Mouse (Mus musculus) heart, adult 2 months (tissue): ENCODE data around the gene Srrd. TPM values are rescaled to one million over a fixed set of nuclear protein-coding genes. Genes with fewer than 3 reads are reported as not detected.

Experiments used
- DNase-seq, 2 experiments: peaks; one replicate each; pipeline ENCODE4 v3.0.0; 2021
- H3K27ac ChIP-seq: fragments of 200-600 bp; 2 replicates; pipeline ENCODE4 v1.8.1; 2022
- H3K27me3 ChIP-seq: fragments of 200-500 bp; 2 replicates; pipeline ENCODE4 v1.6.1; 2012; ENCODE audit warnings: mild to moderate bottlenecking, low read length, inconsistent platforms, mixed read lengths; ENCODE audit not compliant: control insufficient read depth, insufficient read depth
- H3K36me3 ChIP-seq: fragments of 200-500 bp; 2 replicates; pipeline ENCODE4 v1.6.1; 2012; ENCODE audit warnings: low read length, inconsistent platforms; ENCODE audit not compliant: control insufficient read depth, insufficient read depth
- H3K4me1 ChIP-seq: fragments of 200-500 bp; 2 replicates; pipeline ENCODE4 v1.6.1; 2011; ENCODE audit warnings: low read length; ENCODE audit not compliant: control insufficient read depth, insufficient read depth
- H3K4me3 ChIP-seq: fragments of 200-600 bp; 2 replicates; pipeline ENCODE4 v1.8.1; 2022
- H3K79me2 ChIP-seq: fragments of 200-500 bp; replicated peaks from 2 replicates; pipeline ENCODE4 v1.6.1; 2012; ENCODE audit warnings: mild to moderate bottlenecking, inconsistent platforms, low read length, moderate library complexity, mixed read lengths; ENCODE audit not compliant: control insufficient read depth, insufficient read depth
- H3K9ac ChIP-seq: fragments of 200-500 bp; 2 replicates; pipeline ENCODE4 v1.6.1; 2012; ENCODE audit warnings: low read depth, mild to moderate bottlenecking, control low read depth, inconsistent platforms, low read length, mixed read lengths
- CTCF ChIP-seq: fragments of 200-600 bp; IDR thresholded peaks from 2 replicates; pipeline ENCODE4 v1.8.1; 2022; ENCODE audit warnings: antibody characterized with exemption, mild to moderate bottlenecking, moderate library complexity
- EP300 ChIP-seq: fragments of 200-500 bp; IDR thresholded peaks from 2 replicates; pipeline ENCODE4 v1.6.1; 2011; ENCODE audit warnings: low read depth, low read length, control low read depth; ENCODE audit not compliant: insufficient read depth
- POLR2A ChIP-seq: fragments of 200-500 bp; IDR thresholded peaks from 2 replicates; pipeline ENCODE4 v1.6.1; 2011; ENCODE audit warnings: mild to moderate bottlenecking, low read depth, low read length, control low read depth; ENCODE audit not compliant: insufficient read depth
- WGBS: fragments of 180-500 bp; shearing (Covaris S2); methylation state at CpG from one replicate; pipeline ENCODE4 v1.1.7; 2018; 5-methylcytosine and 5-hydroxymethylcytosine counted together
- intact Hi-C: fragments of 180-260 bp; cut with DNase I; formaldehyde crosslinking; loops from one replicate; pipeline ENCODE4 v1.15.1; 2025
- polyA plus RNA-seq: library from polyadenylated mRNA; depleted of rRNA; stranded (reverse); fragments of >200 nt; gene quantifications from 2 replicates; pipeline ENCODE4 v1.2.3, GENCODE M21; 2012
- total RNA-seq, 2 experiments: library from RNA; stranded (reverse); gene quantifications; 2 replicates each; pipeline ENCODE4 v1.2.3; 2021

Gene Srrd
- total and polyA plus RNA-seq, 3 experiments: 6.5 to 23.4 (median 7.3) TPM

GRCm38 (mm10) chr5:112325546-112326445 is 17.0 kb downstream of the Srrd start, which contains the start of gene Tfip11:
Gene Tfip11, plus strand, starts transcription at chr5:112326358.
- Histone ChIP-seq H3K27me3 (no peaks in the 10 kb centered on the region), H3K4me1 (peaks cover 5% of the 10 kb centered on the region), H3K79me2 (peaks cover 4% of the 10 kb centered on the region; the same call in 1 of the 2 replicates), H3K36me3 (no peaks in the 10 kb centered on the region), H3K27ac (peak within 1 kb of the TSS; percentile 86), H3K9ac (peak within 1 kb of the TSS; percentile 84), H3K4me3 (peak within 1 kb of the TSS; percentile 95)
- TF ChIP-seq CTCF: peak; percentile 54
- TF ChIP-seq POLR2A: peak; percentile 92
- TF ChIP-seq EP300: peak; percentile 87; the same call in 1 of the 2 replicates
- DNase-seq: peak; percentile 95 to 98
- intact Hi-C loops: loop anchor here (1.0 to 2.0 kb wide), 3 partner anchors 18 to 85 kb away; partner anchors contain the start of genes Hps4 and Srrd
- WGBS: 6% methylated on average over 48 of the region's 48 CpGs

DNA sequence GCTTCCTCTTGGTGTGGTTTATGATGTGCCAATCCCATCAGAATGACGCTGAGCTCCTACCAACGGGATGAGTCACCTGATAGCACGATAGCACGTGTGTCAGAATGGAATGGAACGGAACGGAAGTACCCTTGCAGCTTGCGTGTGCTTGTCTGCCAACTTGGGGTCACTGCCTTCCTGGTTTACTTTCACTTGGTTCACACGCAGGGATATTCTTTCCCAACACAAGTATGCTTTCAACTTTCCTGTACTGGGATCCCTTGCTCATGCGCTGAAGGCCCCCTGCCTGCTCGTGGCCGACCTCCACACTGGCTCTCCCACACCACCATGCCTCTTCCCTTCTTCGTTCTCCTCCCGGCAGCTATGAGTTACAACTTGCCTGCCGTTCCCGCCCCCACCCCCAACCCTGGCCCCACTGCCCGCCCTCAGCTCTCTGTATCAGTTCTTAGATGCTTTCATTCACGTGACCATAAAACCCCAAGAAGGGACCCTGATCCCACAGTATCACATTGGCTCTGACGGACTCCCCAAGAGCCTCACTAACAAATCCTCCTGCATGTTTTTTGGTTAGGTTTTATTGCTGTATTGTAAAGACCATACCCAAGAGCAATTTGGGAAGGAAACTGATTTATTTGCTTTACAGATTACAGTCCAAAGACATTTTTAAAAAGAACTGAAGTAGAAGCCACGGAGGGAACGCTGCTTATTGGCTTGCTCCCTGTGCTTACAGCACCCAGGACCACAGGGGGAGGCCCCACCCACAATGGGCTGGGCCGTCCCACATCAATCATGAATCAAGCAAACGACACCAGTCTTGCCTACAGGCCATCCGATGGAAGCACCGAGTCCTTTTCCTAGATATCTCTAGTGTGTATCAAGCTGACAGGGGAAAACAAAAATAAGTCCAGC is 17.9 kb downstream of the Srrd start:
- Histone ChIP-seq H3K4me3 (peak overlapping the region; percentile 19; the same call in 1 of the 2 replicates), H3K4me1 (peaks cover 10% of the 10 kb centered on the region), H3K9ac (no peak overlapping the region), H3K27me3 (no peaks in the 10 kb centered on the region), H3K36me3 (no peaks in the 10 kb centered on the region), H3K79me2 (peaks cover 4% of the 10 kb centered on the region; the same call in 1 of the 2 replicates), H3K27ac (peak overlapping the region; percentile 15)
- 15% methylated on average over 24 of the region's 24 CpGs for WGBS
- peak; percentile 53 to 70 for DNase-seq
- TF ChIP-seq POLR2A (peak; percentile 44), CTCF (no peak)
- intact Hi-C loops: no loop called here

- intact Hi-C loops: no loop called here
- Histone ChIP-seq H3K9ac (no peak overlapping the region), H3K36me3 (no peaks in the 10 kb centered on the region), H3K79me2 (peaks cover 4% of the 10 kb centered on the region; the same call in 1 of the 2 replicates), H3K4me1 (peaks cover 10% of the 10 kb centered on the region), H3K27me3 (no peaks in the 10 kb centered on the region), H3K4me3 (no peak overlapping the region), H3K27ac (no peak overlapping the region)
- no peak for TF ChIP-seq CTCF
- no peak for TF ChIP-seq EP300
- no peak for TF ChIP-seq POLR2A
- 89% methylated on average over 6 of the region's 6 CpGs for WGBS
- no peak for DNase-seq
Measured at GRCm38 (mm10) chr5:112323246-112323645, 19.6 kb downstream of the Srrd start.

- Histone ChIP-seq H3K4me3 (no peak overlapping the region), H3K27ac (no peak overlapping the region), H3K9ac (no peak overlapping the region), H3K27me3 (no peaks in the 10 kb centered on the region), H3K79me2 (peaks cover 1% of the 10 kb centered on the region; the same call in 1 of the 2 replicates), H3K36me3 (no peaks in the 10 kb centered on the region), H3K4me1 (peaks cover 11% of the 10 kb centered on the region)
- TF ChIP-seq CTCF (no peak), POLR2A (no peak), EP300 (no peak)
- WGBS: 74% methylated on average over 4 of the region's 4 CpGs
- intact Hi-C loops: no loop called here
- DNase-seq: no peak
Measured at GRCm38 (mm10) chr5:112321376-112321775, 21.5 kb downstream of the Srrd start.

- Histone ChIP-seq H3K27me3 (no peaks in the 10 kb centered on the region), H3K36me3 (no peaks in the 10 kb centered on the region), H3K4me3 (no peak overlapping the region), H3K4me1 (peaks cover 11% of the 10 kb centered on the region), H3K27ac (0 out of 2 replicates have a peak overlapping the region, but pooled peaks have one; percentile 15), H3K79me2 (no peaks in the 10 kb centered on the region), H3K9ac (no peak overlapping the region)
- TF ChIP-seq CTCF: no peak
- no peak for TF ChIP-seq EP300
- TF ChIP-seq POLR2A: no peak
- 7% methylated on average over 6 of the region's 6 CpGs for WGBS
- intact Hi-C loops: no loop called here
- DNase-seq: no peak
Measured at GRCm38 (mm10) chr5:112320936-112321335, 21.9 kb downstream of the Srrd start.
